8 mouse cellular contexts compared by ENCODE assay signal in genomic region chr1:63181019-63181418, GRCm38 (mm10). TPM values are rescaled to one million over a fixed set of nuclear protein-coding genes. Genes with fewer than 3 reads are reported as not detected.
A peak's percentile ranks its signal among the peaks of the same experiment; 100 is the strongest.
DNase-seq lines count a peak whose midpoint lies in the region; ATAC-seq and TF ChIP-seq lines count a peak whose summit lies in the region.

No protein-coding gene starts in this region.

- 3% methylated on average over 3 of the region's 3 CpGs for WGBS in embryonic facial prominence, embryonic 14.5 days
- WGBS in limb, embryonic 13.5 days: 4% methylated on average over 3 of the region's 3 CpGs
- WGBS in midbrain, postnatal 0 days: 3% methylated on average over 3 of the region's 3 CpGs

- peaks cover 31% of the 10 kb centered on the region for H3K36me3 ChIP-seq in embryonic facial prominence, embryonic 14.5 days (ENCODE audit: control insufficient read depth, insufficient read depth, low read length)
- peaks cover 32% of the 10 kb centered on the region for H3K36me3 ChIP-seq in limb, embryonic 13.5 days
- 0 out of 2 replicates have a peak, but pooled peaks cover 3% of the 10 kb centered on the region for H3K36me3 ChIP-seq in midbrain, postnatal 0 days (ENCODE audit: insufficient read depth, low read length)

- H3K4me2 ChIP-seq in embryonic facial prominence, embryonic 14.5 days (ENCODE audit: low read depth, low read length): no peak overlapping the region
- H3K4me2 ChIP-seq in limb, embryonic 13.5 days (replicated peaks): no peak overlapping the region
- H3K4me2 ChIP-seq in midbrain, postnatal 0 days (ENCODE audit: low read depth, low read length, poor library complexity, severe bottlenecking): no peak overlapping the region

- TF ChIP-seq CTCF in midbrain, postnatal 0 days (IDR thresholded peaks at IDR 0.05): peak; percentile 98

- H3K9ac ChIP-seq in embryonic facial prominence, embryonic 14.5 days (ENCODE audit: low read depth, low read length): no peak overlapping the region
- H3K9ac ChIP-seq in limb, embryonic 13.5 days: no peak overlapping the region
- H3K9ac ChIP-seq in midbrain, postnatal 0 days (replicated peaks; ENCODE audit: low read length, poor library complexity, severe bottlenecking): no peak overlapping the region

- no peaks in the 10 kb centered on the region for H3K27me3 ChIP-seq in embryonic facial prominence, embryonic 14.5 days (replicated peaks; ENCODE audit: control insufficient read depth, insufficient read depth, low read length)
- H3K27me3 ChIP-seq in limb, embryonic 13.5 days: no peaks in the 10 kb centered on the region
- H3K27me3 ChIP-seq in midbrain, postnatal 0 days (ENCODE audit: insufficient read depth, low read length): no peaks in the 10 kb centered on the region

- peak; percentile 97 for DNase-seq in 416B (ENCODE audit: low read depth)
- DNase-seq in adrenal gland, postnatal 4 days (ENCODE audit: low spot score in 2 of 2): peak; percentile 68 to 81
- peak; percentile 98 for DNase-seq in embryonic facial prominence, embryonic 14.5 days (ENCODE audit: low spot score)
- peak; percentile 93 for DNase-seq in heart, adult 8-10 months (ENCODE audit: low spot score)
- DNase-seq in kidney, adult 9 months: peak; percentile 97
- DNase-seq in midbrain, postnatal 0 days (ENCODE audit: low spot score): peak; percentile 98
- peak; percentile 83 to 95 for DNase-seq in spleen, postnatal 10 days (ENCODE audit: low spot score in 2 of 2)

- peaks cover 8% of the 10 kb centered on the region; the same call in 1 of the 2 replicates for H3K4me1 ChIP-seq in embryonic facial prominence, embryonic 14.5 days (ENCODE audit: control insufficient read depth, insufficient read depth, low read length)
- peaks cover 10% of the 10 kb centered on the region for H3K4me1 ChIP-seq in limb, embryonic 13.5 days
- peaks cover 11% of the 10 kb centered on the region; the same call in 1 of the 2 replicates for H3K4me1 ChIP-seq in midbrain, postnatal 0 days (ENCODE audit: insufficient read depth, low read length)

- no peaks in the 10 kb centered on the region for H3K9me3 ChIP-seq in embryonic facial prominence, embryonic 14.5 days (ENCODE audit: control insufficient read depth, low read length)
- no peaks in the 10 kb centered on the region; the same call in 1 of the 2 replicates for H3K9me3 ChIP-seq in limb, embryonic 13.5 days
- no peaks in the 10 kb centered on the region for H3K9me3 ChIP-seq in midbrain, postnatal 0 days (ENCODE audit: low read length)

- no peak overlapping the region for H3K27ac ChIP-seq in embryonic facial prominence, embryonic 14.5 days (replicated peaks; ENCODE audit: low read depth, low read length)
- H3K27ac ChIP-seq in limb, embryonic 13.5 days: no peak overlapping the region
- H3K27ac ChIP-seq in midbrain, postnatal 0 days (ENCODE audit: low read depth, low read length): no peak overlapping the region

- H3K4me3 ChIP-seq in embryonic facial prominence, embryonic 14.5 days (ENCODE audit: low read depth, low read length): no peak overlapping the region
- no peak overlapping the region for H3K4me3 ChIP-seq in limb, embryonic 13.5 days
- H3K4me3 ChIP-seq in midbrain, postnatal 0 days (ENCODE audit: low read depth, low read length): no peak overlapping the region

- peak; percentile 81 for ATAC-seq in embryonic facial prominence, embryonic 14.5 days (ENCODE audit: low read depth)
- ATAC-seq in limb, embryonic 13.5 days (ENCODE audit: low FRiP score, low read depth): peak; percentile 52
- peak; percentile 82 for ATAC-seq in midbrain, postnatal 0 days (ENCODE audit: low FRiP score)

RNA-seq across cellular contexts. Expression of gene Ndufs1, which starts 4.4 kb away (rescaled TPM):
- 100 to 1,000 TPM; 207 to 213 TPM for total RNA-seq in adrenal gland, postnatal 4 days (2021)
- 122 and 131 TPM in 2 replicates for polyA plus RNA-seq in embryonic facial prominence, embryonic 14.5 days (2014; fragmentation: Nextera tagmentation; extraction: Ambion mirVana)
- total RNA-seq in heart, adult 8-10 months (2022): 100 to 1,000 TPM; 786 to 841 (median 811) TPM
- polyA plus RNA-seq in limb, embryonic 13.5 days (2015; fragmentation: Nextera tagmentation; extraction: Ambion mirVana): 131 and 134 TPM in 2 replicates
- 117 and 137 TPM in 2 replicates for total RNA-seq in midbrain, postnatal 0 days (2014; rRNA removed)
- polyA plus RNA-seq in midbrain, postnatal 0 days (2015; fragmentation: Nextera tagmentation; extraction: Ambion mirVana): 128 and 134 TPM in 2 replicates

RNA-seq across cellular contexts. Expression of gene Eef1b2, which starts 4.4 kb away (rescaled TPM):
- total RNA-seq in adrenal gland, postnatal 4 days (2021): 100 to 1,000 TPM; 864 to 879 TPM
- polyA plus RNA-seq in embryonic facial prominence, embryonic 14.5 days (2014; fragmentation: Nextera tagmentation; extraction: Ambion mirVana): 733 and 744 TPM in 2 replicates
- 100 to 1,000 TPM; 335 to 493 (median 403) TPM for total RNA-seq in heart, adult 8-10 months (2022)
- polyA plus RNA-seq in limb, embryonic 13.5 days (2015; fragmentation: Nextera tagmentation; extraction: Ambion mirVana): 609 and 631 TPM in 2 replicates
- total RNA-seq in midbrain, postnatal 0 days (2014; rRNA removed): 617 and 653 TPM in 2 replicates
- polyA plus RNA-seq in midbrain, postnatal 0 days (2015; fragmentation: Nextera tagmentation; extraction: Ambion mirVana): 449 and 480 TPM in 2 replicates

RNA-seq across cellular contexts. Expression of gene Gpr1, which starts 33.3 kb away (rescaled TPM):
- under 1 TPM; 0.20 to 0.53 TPM for total RNA-seq in adrenal gland, postnatal 4 days (2021)
- 0.41 and 0.64 TPM in 2 replicates for polyA plus RNA-seq in embryonic facial prominence, embryonic 14.5 days (2014; fragmentation: Nextera tagmentation; extraction: Ambion mirVana)
- total RNA-seq in heart, adult 8-10 months (2022): under 1 TPM; 0.25 to 0.55 (median 0.40) TPM
- 0.22 and 0.25 TPM in 2 replicates for polyA plus RNA-seq in limb, embryonic 13.5 days (2015; fragmentation: Nextera tagmentation; extraction: Ambion mirVana)
- 0.16 and 1.2 TPM in 2 replicates for total RNA-seq in midbrain, postnatal 0 days (2014; rRNA removed)
- 1.2 TPM in 2 replicates for polyA plus RNA-seq in midbrain, postnatal 0 days (2015; fragmentation: Nextera tagmentation; extraction: Ambion mirVana)
